Mouse (Mus musculus) thymus, postnatal 36 days (tissue): ENCODE data around the gene Xpa.

Experiments
- DNase-seq, 2 experiments: peaks; one replicate each; pipeline ENCODE4 v3.0.0; 2022; ENCODE audit warnings: mixed read lengths in 2 of 2

Gene Xpa

GRCm38 (mm10) chr4:46144323-46144722, 51.8 kb downstream of the Xpa start:
- DNase-seq, result peak in 1 of 2 experiments; percentile 16

- DNase-seq, result peak; percentile 91 to 93
Observed at GRCm38 (mm10) chr4:46138287-46139222, 57.6 kb downstream of the Xpa start, which contains the start of the genes Ncbp1 and Tstd2. TSS of gene Ncbp1 (plus strand) at chr4:46138613. TSS of gene Tstd2 (minus strand) at chr4:46138694.

GRCm38 (mm10) chr4:46137629-46138286, 58.4 kb downstream of the Xpa start:
- DNase-seq, result no peak

- DNase-seq, result no peak
Observed at GRCm38 (mm10) chr4:46131791-46132190, 64.3 kb downstream of the Xpa start.

- peak; percentile 45 to 58 for DNase-seq
Observed at GRCm38 (mm10) chr4:46130221-46130620, 65.9 kb downstream of the Xpa start.

- DNase-seq, result no peak
Observed at GRCm38 (mm10) chr4:46129311-46130004, 66.7 kb downstream of the Xpa start.

GRCm38 (mm10) chr4:46126541-46126940, 69.6 kb downstream of the Xpa start:
- peak; percentile 51 to 59 for DNase-seq

GRCm38 (mm10) chr4:46123358-46123757, 72.8 kb downstream of the Xpa start:
- no peak for DNase-seq

- no peak for DNase-seq
Observed at GRCm38 (mm10) chr4:46120767-46121166, 75.3 kb downstream of the Xpa start.

- DNase-seq, result no peak
Observed at GRCm38 (mm10) chr4:46119514-46120094, 76.5 kb downstream of the Xpa start.

GRCm38 (mm10) chr4:46117536-46117935, 78.6 kb downstream of the Xpa start:
- DNase-seq, result no peak

- no peak for DNase-seq
Observed at GRCm38 (mm10) chr4:46116544-46117175, 79.5 kb downstream of the Xpa start.

GRCm38 (mm10) chr4:46115308-46115707, 80.8 kb downstream of the Xpa start:
- no peak for DNase-seq

GRCm38 (mm10) chr4:46111361-46111760, 84.8 kb downstream of the Xpa start:
- DNase-seq, result no peak

GRCm38 (mm10) chr4:46110084-46110483, 86.0 kb downstream of the Xpa start:
- DNase-seq, result no peak
